ENCODE assay signal across 13 mouse cellular contexts in the genomic region with DNA sequence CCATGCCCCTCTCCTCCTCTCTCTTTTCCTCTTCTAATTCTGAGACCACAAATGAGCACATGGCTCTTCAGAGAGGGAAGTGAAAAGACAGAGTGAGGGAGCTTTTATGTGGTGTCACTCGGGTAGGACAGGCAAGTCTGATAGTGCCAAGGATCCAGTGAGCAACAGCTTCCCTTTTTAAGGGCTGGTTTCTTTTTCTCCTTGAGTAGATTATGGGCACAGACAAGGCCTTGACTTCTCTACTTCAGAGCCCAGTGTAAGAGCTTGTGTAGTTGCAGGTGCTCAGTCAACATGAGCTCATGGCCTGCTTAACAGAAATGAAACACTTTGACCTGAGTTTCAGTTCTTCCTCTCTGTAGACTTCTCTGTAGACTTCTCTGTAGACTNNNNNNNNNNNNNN. TPM values are rescaled to one million over a fixed set of nuclear protein-coding genes. Genes with fewer than 3 reads are reported as not detected.
DNase-seq lines count a peak whose midpoint lies in the region; ATAC-seq and TF ChIP-seq lines count a peak whose summit lies in the region.
"Had no signal": no experiment of that assay in that cellular context is flagged by ENCODE, and none has a peak within 500 bp of the region (broad histone marks: within the 10 kb centered on the region; RNA-seq: fewer than 3 reads in every experiment).

No protein-coding gene starts in this region.

- no peak overlapping the region for H3K4me2 ChIP-seq in heart, postnatal 0 days (ENCODE audit: low read depth, low read length)
- H3K4me2 ChIP-seq in midbrain, embryonic 11.5 days = no peak overlapping the region
- H3K4me2 ChIP-seq in hindbrain, embryonic 12.5 days (replicated peaks) = no peak overlapping the region
- H3K4me2 ChIP-seq: hindbrain, embryonic 13.5 days had no signal

- intact Hi-C loops in heart, postnatal 14 days (cut with DNase I) = no loop called here

- H3K36me3 ChIP-seq in heart, postnatal 0 days (replicated peaks; ENCODE audit: control insufficient read depth, insufficient read depth, low read length) = no peaks in the 10 kb centered on the region
- no peaks in the 10 kb centered on the region for H3K36me3 ChIP-seq in midbrain, embryonic 11.5 days (ENCODE audit: control insufficient read depth, insufficient read depth, low read length)
- no peaks in the 10 kb centered on the region for H3K36me3 ChIP-seq in hindbrain, embryonic 12.5 days
- H3K36me3 ChIP-seq: hindbrain, embryonic 13.5 days had no signal

- TF ChIP-seq CTCF in heart, postnatal 0 days (IDR thresholded peaks at IDR 0.05; ENCODE audit: low read depth) = no peak

- WGBS in heart, postnatal 0 days = 37% methylated on average over 1 of the region's 1 CpGs
- 80% methylated on average over 1 of the region's 1 CpGs for WGBS in midbrain, embryonic 11.5 days
- 92% methylated on average over 1 of the region's 1 CpGs for WGBS in hindbrain, embryonic 12.5 days

- TF ChIP-seq EP300 in heart, postnatal 0 days (IDR thresholded peaks at IDR 0.05; ENCODE audit: low read depth) = no peak

- no peak for ATAC-seq in heart, postnatal 0 days (ENCODE audit: insufficient read depth, low read depth)
- ATAC-seq in neutrophil, adult 5-6 weeks (ENCODE audit: extremely low read depth, insufficient number of reproducible peaks, low FRiP score, poor library complexity, severe bottlenecking) = peak; percentile 90
- ATAC-seq in midbrain, embryonic 11.5 days (ENCODE audit: low FRiP score) = no peak
- ATAC-seq in hindbrain, embryonic 12.5 days (ENCODE audit: low FRiP score) = no peak

- no peaks in the 10 kb centered on the region for H3K4me1 ChIP-seq in heart, postnatal 0 days (ENCODE audit: control insufficient read depth, insufficient read depth)
- H3K4me1 ChIP-seq in midbrain, embryonic 11.5 days (ENCODE audit: control insufficient read depth, insufficient read depth, low read length) = no peaks in the 10 kb centered on the region
- H3K4me1 ChIP-seq in hindbrain, embryonic 12.5 days = no peaks in the 10 kb centered on the region
- H3K4me1 ChIP-seq: hindbrain, embryonic 13.5 days had no signal

- no peaks in the 10 kb centered on the region for H3K27me3 ChIP-seq in heart, postnatal 0 days (ENCODE audit: control insufficient read depth, insufficient read depth, low read length)
- no peaks in the 10 kb centered on the region for H3K27me3 ChIP-seq in midbrain, embryonic 11.5 days (ENCODE audit: control insufficient read depth, insufficient read depth, low read length)
- H3K27me3 ChIP-seq in hindbrain, embryonic 12.5 days = no peaks in the 10 kb centered on the region
- H3K27me3 ChIP-seq: hindbrain, embryonic 13.5 days had no signal

- H3K9me3 ChIP-seq in heart, postnatal 0 days (replicated peaks; ENCODE audit: control insufficient read depth, low read length) = no peaks in the 10 kb centered on the region
- no peaks in the 10 kb centered on the region for H3K9me3 ChIP-seq in midbrain, embryonic 11.5 days (ENCODE audit: control insufficient read depth, low read length)
- H3K9me3 ChIP-seq in hindbrain, embryonic 12.5 days (replicated peaks) = no peaks in the 10 kb centered on the region
- H3K9me3 ChIP-seq: hindbrain, embryonic 13.5 days had no signal

- H3K4me3 ChIP-seq in heart, postnatal 0 days (ENCODE audit: low read depth, low read length) = no peak overlapping the region
- H3K4me3 ChIP-seq in midbrain, embryonic 11.5 days (ENCODE audit: low read depth, low read length) = no peak overlapping the region
- H3K4me3 ChIP-seq in hindbrain, embryonic 12.5 days = no peak overlapping the region
- H3K4me3 ChIP-seq: gastrocnemius, adult 2 months; hindbrain, embryonic 13.5 days had no signal

- peak overlapping the region; percentile 60; the same call in 1 of the 2 replicates for H3K27ac ChIP-seq in heart, postnatal 0 days (ENCODE audit: low read depth)
- no peak overlapping the region for H3K27ac ChIP-seq in midbrain, embryonic 11.5 days (ENCODE audit: low read depth, low read length)
- no peak overlapping the region for H3K27ac ChIP-seq in hindbrain, embryonic 12.5 days
- H3K27ac ChIP-seq: gastrocnemius, adult 2 months; hindbrain, embryonic 13.5 days had no signal

- no peak for DNase-seq in heart, postnatal 0 days (ENCODE audit: low spot score)
- no peak for DNase-seq in heart, postnatal 14 days
- DNase-seq in A20 (ENCODE audit: low read depth, low spot score) = peak; percentile 90
- peak; percentile 27 for DNase-seq in brain, adult 2 months (ENCODE audit: low read depth, low spot score)
- DNase-seq in midbrain, embryonic 11.5 days (ENCODE audit: low spot score, missing footprints) = no peak
- DNase-seq in cerebellum, postnatal 14 days = no peak
- DNase-seq: gastrocnemius, adult 2 months; kidney, postnatal 4 days; lung, postnatal 14 days had no signal

- H3K9ac ChIP-seq in heart, postnatal 0 days (replicated peaks; ENCODE audit: low read depth, low read length) = no peak overlapping the region
- no peak overlapping the region for H3K9ac ChIP-seq in midbrain, embryonic 11.5 days (ENCODE audit: low read length)
- H3K9ac ChIP-seq in hindbrain, embryonic 12.5 days = no peak overlapping the region
- H3K9ac ChIP-seq: hindbrain, embryonic 13.5 days had no signal

RNA-seq across cellular contexts. Expression of a gene that starts 5.5 kb away (rescaled TPM):
- total RNA-seq in heart, postnatal 0 days (2014; rRNA removed; ENCODE audit: low replicate concordance) = 0.50 TPM in 1 of 2 replicates, not detected in the other
- not detected in 2 replicates for polyA plus RNA-seq in heart, postnatal 0 days (2015; fragmentation: Nextera tagmentation; extraction: Ambion mirVana)
- total RNA-seq in heart, postnatal 14 days (2021) = 1 to 10 TPM in 1 of 2 experiments, under 1 TPM in 1; 0.69 to 1.3 TPM
- 2.3 and 3.0 TPM in 2 replicates for total RNA-seq in neutrophil, adult 5-6 weeks (2017)
- polyA plus RNA-seq in midbrain, embryonic 11.5 days (2014; fragmentation: Nextera tagmentation; extraction: Ambion mirVana) = not detected in 2 replicates
- polyA plus RNA-seq in hindbrain, embryonic 12.5 days (2016; fragmentation: Nextera tagmentation; extraction: Ambion mirVana) = not detected in 2 replicates
- polyA plus RNA-seq: limb, embryonic 11.5 days had no signal

RNA-seq across cellular contexts. Expression of a gene that starts 11.1 kb away (rescaled TPM):
- not detected in 2 replicates for total RNA-seq in heart, postnatal 0 days (2014; rRNA removed; ENCODE audit: low replicate concordance)
- not detected in 2 replicates for polyA plus RNA-seq in heart, postnatal 0 days (2015; fragmentation: Nextera tagmentation; extraction: Ambion mirVana)
- total RNA-seq in heart, postnatal 14 days (2021) = not detected
- not detected in 2 replicates for total RNA-seq in neutrophil, adult 5-6 weeks (2017)
- not detected in 2 replicates for polyA plus RNA-seq in midbrain, embryonic 11.5 days (2014; fragmentation: Nextera tagmentation; extraction: Ambion mirVana)
- polyA plus RNA-seq in hindbrain, embryonic 12.5 days (2016; fragmentation: Nextera tagmentation; extraction: Ambion mirVana) = not detected in 2 replicates
- total RNA-seq: gastrocnemius, adult 2 months had no signal
- polyA plus RNA-seq: hindbrain, embryonic 13.5 days; limb, embryonic 11.5 days had no signal

RNA-seq across cellular contexts. Expression of a gene that starts 33.2 kb away (rescaled TPM):
- 28.5 and 42.7 TPM in 2 replicates for total RNA-seq in heart, postnatal 0 days (2014; rRNA removed; ENCODE audit: low replicate concordance)
- 58.3 and 61.0 TPM in 2 replicates for polyA plus RNA-seq in heart, postnatal 0 days (2015; fragmentation: Nextera tagmentation; extraction: Ambion mirVana)
- 10 to 100 TPM; 59.4 to 62.5 TPM for total RNA-seq in heart, postnatal 14 days (2021)
- total RNA-seq in neutrophil, adult 5-6 weeks (2017) = 144 and 163 TPM in 2 replicates
- polyA plus RNA-seq in midbrain, embryonic 11.5 days (2014; fragmentation: Nextera tagmentation; extraction: Ambion mirVana) = 187 and 205 TPM in 2 replicates
- 162 and 166 TPM in 2 replicates for polyA plus RNA-seq in hindbrain, embryonic 12.5 days (2016; fragmentation: Nextera tagmentation; extraction: Ambion mirVana)

Comparison
In these comparisons a context has a peak if more than half of its experiments do, and no peak if none do; other contexts are left out.
1. DNase-seq: peak in A20 (single experiment) and brain, adult 2 months (single experiment); none in heart, postnatal 0 days (single experiment), heart, postnatal 14 days (0 of 2), midbrain, embryonic 11.5 days (single experiment) and cerebellum, postnatal 14 days (0 of 2).